Mouse (Mus musculus) lung, postnatal 0 days (tissue): ENCODE results near the gene D130043K22Rik. TPM values are rescaled to one million over a fixed set of nuclear protein-coding genes. Genes with fewer than 3 reads are reported as not detected.
A peak's percentile ranks its signal among the peaks of the same experiment; 100 is the strongest.

Experiments used
- ATAC-seq: fragments of 200-750 bp; cut with Nextera tagmentation; 2 replicates; pipeline ENCODE4 v1.8.0; 2017; ENCODE audit warnings: moderate library complexity
- DNase-seq: peaks from one replicate; pipeline ENCODE4 v3.0.0-alpha.2; 2016; ENCODE audit warnings: low spot score
- H3K27ac ChIP-seq: fragments of 300-500 bp; sonication (generic); 2 replicates; pipeline ENCODE4 v1.5.1; 2014; ENCODE audit warnings: antibody characterized with exemption, mild to moderate bottlenecking, low read length, mixed read lengths
- H3K27me3 ChIP-seq: fragments of 300-500 bp; sonication (generic); replicated peaks from 2 replicates; pipeline ENCODE4 v1.6.1; 2014; ENCODE audit warnings: low read length, mixed read lengths; ENCODE audit not compliant: insufficient read depth
- H3K36me3 ChIP-seq: fragments of 300-500 bp; sonication (generic); 2 replicates; pipeline ENCODE4 v1.6.1; 2014; ENCODE audit warnings: low read length, mixed read lengths; ENCODE audit not compliant: insufficient read depth
- H3K4me1 ChIP-seq: fragments of 300-500 bp; sonication (generic); 2 replicates; pipeline ENCODE4 v1.6.1; 2014; ENCODE audit warnings: antibody characterized with exemption, low read depth, low read length, mixed read lengths; ENCODE audit not compliant: insufficient read depth
- H3K4me2 ChIP-seq: fragments of 300-500 bp; sonication (generic); replicated peaks from 2 replicates; pipeline ENCODE4 v1.6.1; 2014; ENCODE audit warnings: low read depth, mild to moderate bottlenecking, low read length, moderate library complexity, mixed read lengths
- H3K4me3 ChIP-seq: fragments of 300-500 bp; sonication (generic); 2 replicates; pipeline ENCODE4 v1.5.1; 2014; ENCODE audit warnings: low read depth, low read length
- H3K9ac ChIP-seq: fragments of 300-500 bp; sonication (generic); replicated peaks from 2 replicates; pipeline ENCODE4 v1.6.1; 2014; ENCODE audit warnings: low read depth, mild to moderate bottlenecking
- H3K9me3 ChIP-seq: fragments of 300-500 bp; sonication (generic); 2 replicates; pipeline ENCODE4 v1.6.1; 2016; ENCODE audit warnings: low read length, mixed read lengths
- CTCF ChIP-seq: IDR thresholded peaks from 2 replicates; pipeline ENCODE4 v1.5.1; 2016; ENCODE audit warnings: antibody characterized with exemption, mild to moderate bottlenecking
- EP300 ChIP-seq: IDR thresholded peaks from 2 replicates; pipeline ENCODE4 v1.6.1; 2016; ENCODE audit warnings: antibody characterized with exemption, mild to moderate bottlenecking, control low read depth
- WGBS: fragments of 180-500 bp; shearing (Covaris S2); extraction: QIAGEN DNeasy Blood & Tissue Kit; methylation state at CpG from one replicate; pipeline ENCODE4 v1.1.7; 2014; 5-methylcytosine and 5-hydroxymethylcytosine counted together
- polyA plus RNA-seq: library from polyadenylated mRNA; unstranded; fragments of >200 nt; fragmentation: Nextera tagmentation; extraction: Ambion mirVana; gene quantifications from 2 replicates; pipeline ENCODE4 v1.2.1, GENCODE M21; 2015

The D130043K22Rik gene
- polyA plus RNA-seq, 1 experiment from 2014 or later, result 0.35 TPM

DNA sequence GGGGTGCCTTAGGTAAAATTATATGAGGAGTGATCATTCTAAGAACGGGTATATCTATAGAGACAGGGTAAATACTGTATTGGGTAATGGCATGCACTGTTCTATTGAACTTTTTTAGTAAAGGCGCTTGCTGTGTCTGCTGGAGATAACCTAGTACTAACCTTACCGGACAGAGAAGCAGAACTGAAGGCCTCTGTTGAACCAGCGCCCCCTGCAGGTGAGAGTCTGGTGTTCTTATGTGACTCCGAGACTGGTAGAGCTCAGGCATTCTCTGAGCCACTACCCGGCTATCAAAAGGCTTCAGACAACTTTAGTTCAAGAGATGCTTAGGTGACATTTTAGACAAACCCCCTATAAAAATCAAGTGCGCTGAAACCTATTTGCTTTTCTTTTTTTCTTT, 17.6 kb downstream of the D130043K22Rik start:
- Histone ChIP-seq H3K27me3 (no peaks in the 10 kb centered on the region), H3K9ac (no peak overlapping the region), H3K9me3 (no peaks in the 10 kb centered on the region), H3K4me2 (no peak overlapping the region), H3K36me3 (no peaks in the 10 kb centered on the region), H3K4me3 (no peak overlapping the region), H3K27ac (no peak overlapping the region), H3K4me1 (no peaks in the 10 kb centered on the region)
- TF ChIP-seq EP300, result no peak
- TF ChIP-seq CTCF, result peak; percentile 57
- ATAC-seq (no peak), DNase-seq (peak; percentile 53)
- 56% methylated on average over 7 of the region's 7 CpGs for WGBS

- 46% methylated on average over 9 of the region's 9 CpGs for WGBS
- Histone ChIP-seq H3K27me3 (no peaks in the 10 kb centered on the region), H3K4me2 (no peak overlapping the region), H3K4me1 (no peaks in the 10 kb centered on the region), H3K4me3 (no peak overlapping the region), H3K36me3 (no peaks in the 10 kb centered on the region), H3K9me3 (no peaks in the 10 kb centered on the region), H3K9ac (no peak overlapping the region), H3K27ac (no peak overlapping the region)
- TF ChIP-seq EP300, result no peak
- no peak for TF ChIP-seq CTCF
- no peak for ATAC-seq
- DNase-seq, result no peak
These were observed 21.8 kb downstream of the D130043K22Rik start for GRCm38 (mm10) chr13:24866430-24867402.

- Histone ChIP-seq H3K4me3 (no peak overlapping the region), H3K9me3 (no peaks in the 10 kb centered on the region), H3K36me3 (no peaks in the 10 kb centered on the region), H3K27me3 (no peaks in the 10 kb centered on the region), H3K4me1 (no peaks in the 10 kb centered on the region), H3K27ac (no peak overlapping the region), H3K9ac (no peak overlapping the region), H3K4me2 (no peak overlapping the region)
- 85% methylated on average over 10 of the region's 10 CpGs for WGBS
- no peak for DNase-seq
- TF ChIP-seq CTCF, result no peak
- no peak for TF ChIP-seq EP300
- no peak for ATAC-seq
These were observed 22.9 kb downstream of the D130043K22Rik start for GRCm38 (mm10) chr13:24867789-24868188.

DNA sequence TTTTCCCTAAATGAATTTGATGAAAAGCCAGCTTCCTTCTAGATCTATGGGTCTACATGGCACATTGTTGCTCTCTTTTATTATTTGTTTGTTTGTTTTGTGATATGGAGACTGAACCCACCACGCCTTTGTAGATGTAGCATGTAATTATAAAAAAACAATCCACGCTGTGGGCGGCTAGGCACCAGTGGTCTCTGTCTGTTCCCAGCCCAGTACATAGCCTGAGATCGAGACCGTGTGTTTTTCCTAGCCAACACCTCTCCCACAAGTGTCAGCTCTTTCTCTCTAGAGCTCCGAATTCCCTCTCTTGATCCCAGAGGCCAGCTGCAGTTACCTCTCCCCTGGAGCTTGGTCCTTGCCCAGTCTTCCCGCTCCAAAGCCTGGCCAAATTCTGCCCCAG, 23.3 kb downstream of the D130043K22Rik start:
- DNase-seq (no peak), ATAC-seq (no peak)
- no peaks in the 10 kb centered on the region for H3K27me3 ChIP-seq
- 82% methylated on average over 7 of the region's 7 CpGs for WGBS
- TF ChIP-seq EP300 (no peak), CTCF (no peak)
- no peak overlapping the region for H3K4me3 ChIP-seq
- no peaks in the 10 kb centered on the region for H3K4me1 ChIP-seq
- no peaks in the 10 kb centered on the region for H3K9me3 ChIP-seq
- H3K27ac ChIP-seq, result no peak overlapping the region
- H3K4me2 ChIP-seq, result no peak overlapping the region
- H3K36me3 ChIP-seq, result no peaks in the 10 kb centered on the region
- H3K9ac ChIP-seq, result no peak overlapping the region

DNA sequence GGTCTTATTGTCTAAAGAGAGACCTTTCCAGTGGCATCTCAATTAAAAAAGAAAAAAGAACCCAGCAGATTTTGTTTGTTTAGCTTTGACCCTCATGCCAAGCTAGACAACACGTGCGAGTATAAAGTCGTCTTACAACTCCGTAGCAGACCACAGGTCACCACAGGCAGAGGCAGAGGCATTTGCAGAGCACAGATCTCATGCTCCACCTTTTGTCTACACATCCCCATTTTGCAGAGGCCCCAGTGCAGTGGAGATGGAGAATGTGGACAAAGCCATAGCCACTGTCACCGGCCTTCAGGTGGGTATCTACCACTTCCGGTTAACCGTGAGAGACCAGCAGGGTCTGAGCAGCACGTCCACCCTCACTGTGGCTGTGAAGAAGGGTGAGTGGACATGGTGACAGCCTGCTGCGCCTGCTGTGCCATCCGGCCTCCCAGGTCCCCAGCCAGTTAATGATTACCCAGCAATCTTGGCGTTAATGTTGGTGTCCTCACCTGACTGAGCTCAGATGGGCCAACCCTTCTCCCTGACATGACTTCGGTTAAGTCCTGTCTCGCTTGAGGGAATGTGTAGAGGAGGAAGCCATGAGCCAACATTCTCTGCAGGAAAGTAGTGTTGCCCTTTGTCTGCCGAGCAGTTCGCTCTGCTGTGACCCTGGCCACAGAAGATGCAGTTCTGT, 34.6 kb downstream of the D130043K22Rik start:
- Histone ChIP-seq H3K9me3 (no peaks in the 10 kb centered on the region), H3K9ac (no peak overlapping the region), H3K4me3 (no peak overlapping the region), H3K4me2 (no peak overlapping the region), H3K4me1 (no peaks in the 10 kb centered on the region), H3K36me3 (no peaks in the 10 kb centered on the region), H3K27ac (no peak overlapping the region), H3K27me3 (no peaks in the 10 kb centered on the region)
- TF ChIP-seq CTCF (no peak), EP300 (no peak)
- 77% methylated on average over 15 of the region's 15 CpGs for WGBS
- DNase-seq, result no peak
- no peak for ATAC-seq

DNA sequence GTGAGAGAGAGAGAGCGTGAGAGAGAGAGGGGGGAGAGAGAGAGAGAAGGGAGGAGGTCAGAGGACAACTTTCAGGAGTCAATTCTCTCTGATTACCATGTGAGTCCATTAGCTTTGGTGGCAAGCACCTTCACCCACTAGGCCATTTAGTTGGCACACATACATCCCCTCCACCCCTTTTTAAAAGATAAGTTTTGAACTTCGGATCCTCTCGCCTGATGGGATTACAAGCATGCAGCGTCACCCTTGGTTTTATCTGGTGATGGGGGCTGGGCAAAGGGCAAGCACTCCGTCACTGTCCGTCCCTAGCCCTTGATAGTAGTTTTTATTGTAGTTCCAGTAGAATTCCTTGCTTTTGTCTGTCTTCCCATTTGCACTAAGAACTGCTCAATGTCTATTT, 35.3 kb downstream of the D130043K22Rik start:
- ATAC-seq, result no peak
- WGBS, result 63% methylated on average over 6 of the region's 6 CpGs
- no peaks in the 10 kb centered on the region for H3K4me1 ChIP-seq
- H3K36me3 ChIP-seq, result no peaks in the 10 kb centered on the region
- no peak overlapping the region for H3K4me3 ChIP-seq
- no peak for TF ChIP-seq CTCF
- no peak for TF ChIP-seq EP300
- no peaks in the 10 kb centered on the region for H3K27me3 ChIP-seq
- H3K9ac ChIP-seq, result no peak overlapping the region
- no peaks in the 10 kb centered on the region for H3K9me3 ChIP-seq
- DNase-seq, result no peak
- no peak overlapping the region for H3K4me2 ChIP-seq
- H3K27ac ChIP-seq, result no peak overlapping the region
